Mouse (Mus musculus): ENCODE results near the gene Heatr6. TPM values are rescaled to one million over a fixed set of nuclear protein-coding genes. Genes with fewer than 3 reads are reported as not detected.
A peak's percentile ranks its signal among the peaks of the same experiment; 100 is the strongest.

Gene Heatr6
- total and polyA plus RNA-seq, 3 experiments, result 17.4 to 24.4 (median 17.6) TPM

GRCm38 (mm10) chr11:83741841-83742240 lies 11.7 kb upstream of the Heatr6 start:
- Histone ChIP-seq H3K4me3 (replicated peaks in 1 of 3; ENCODE audit: low read depth in 2 of 3, low read length in 2 of 3, poor library complexity in 1 of 3) (no peak overlapping the region), H3K4me1 (ENCODE audit: control insufficient read depth in 1 of 2, insufficient read depth in 2 of 2) (peaks cover 43 to 75% of the 10 kb centered on the region in 2 experiments), H3K4me2 (ENCODE audit: insufficient read depth, low read depth, poor library complexity, severe bottlenecking) (no peak overlapping the region), H3K36me3 (replicated peaks in 1 of 2; ENCODE audit: control insufficient read depth in 1 of 2, insufficient read depth in 1 of 2, low read length in 1 of 2) (no peaks in the 10 kb centered on the region), H3K79me2 (replicated peaks; ENCODE audit: control insufficient read depth, extremely low read depth, insufficient read depth, poor library complexity, severe bottlenecking) (no peaks in the 10 kb centered on the region), H3K9ac (ENCODE audit: insufficient read depth, low read depth) (no peak overlapping the region), H3K27ac (ENCODE audit: insufficient read depth, low read depth) (no peak overlapping the region), H3K27me3 (replicated peaks) (peaks cover 19% of the 10 kb centered on the region), H3K9me3 (replicated peaks; ENCODE audit: low read length) (no peaks in the 10 kb centered on the region)
- DNase-seq (ENCODE audit: extremely low read depth), result no peak
- no peak for TF ChIP-seq TCF12 (IDR thresholded peaks at IDR 0.05; ENCODE audit: low read depth, low read length)
- TF ChIP-seq JUN (IDR thresholded peaks at IDR 0.05; ENCODE audit: insufficient read depth, low read depth, low read length), result no peak
- TF ChIP-seq USF1 (IDR thresholded peaks at IDR 0.05; ENCODE audit: low read depth, low read length), result no peak
- no peak for TF ChIP-seq IRF4 (IDR thresholded peaks at IDR 0.05; ENCODE audit: low read depth, low read length)
- no peak for TF ChIP-seq ZMIZ1 (IDR thresholded peaks at IDR 0.05; ENCODE audit: low read depth, low read length)
- no peak for TF ChIP-seq ZKSCAN1 (IDR thresholded peaks at IDR 0.05; ENCODE audit: borderline replicate concordance, low read depth, low read length)
- TF ChIP-seq POLR2AphosphoS2 (IDR thresholded peaks at IDR 0.05; ENCODE audit: low read depth, low read length), result no peak
- TF ChIP-seq ETS1 (conservative IDR thresholded peaks at IDR 0.05; ENCODE audit: low read depth, low read length), result no peak
- TF ChIP-seq TBP (conservative IDR thresholded peaks at IDR 0.05; ENCODE audit: low read depth, low read length), result no peak
- no peak for TF ChIP-seq CHD1 (IDR thresholded peaks at IDR 0.05; ENCODE audit: low read depth, low read length)
- TF ChIP-seq NELFE (IDR thresholded peaks at IDR 0.05; ENCODE audit: low read depth, low read length), result no peak
- no peak for TF ChIP-seq SMC3 (IDR thresholded peaks at IDR 0.05; ENCODE audit: low read depth, low read length)
- TF ChIP-seq RCOR1 (conservative IDR thresholded peaks at IDR 0.05; ENCODE audit: low read depth, low read length), result no peak
- no peak for TF ChIP-seq JUND (conservative IDR thresholded peaks at IDR 0.05; ENCODE audit: low read depth, low read length)
- TF ChIP-seq MEF2A (IDR thresholded peaks at IDR 0.05; ENCODE audit: borderline replicate concordance, low read depth, low read length), result no peak
- in situ Hi-C loops (cut with MboI; ENCODE audit: low pct_ligation_motif_present, low pct_unique_long_range_greater_than_20kb, low sequenced_read_pairs) (loop anchor here (10.0 kb wide), 1 partner anchor 177 kb away; no protein-coding TSS in a partner anchor), dilution Hi-C loops (cut with MboI; ENCODE audit: extremely low pct_ligation_motif_present, extremely low pct_unique_long_range_greater_than_20kb, low sequenced_read_pairs) (no loop called here)

- Histone ChIP-seq H3K36me3 (replicated peaks in 1 of 2; ENCODE audit: control insufficient read depth in 1 of 2, insufficient read depth in 1 of 2, low read length in 1 of 2) (no peaks in the 10 kb centered on the region), H3K27me3 (replicated peaks) (peaks cover 20% of the 10 kb centered on the region), H3K4me3 (replicated peaks in 1 of 3; ENCODE audit: low read depth in 2 of 3, low read length in 2 of 3, poor library complexity in 1 of 3) (peak overlapping the region in 1 of 3 experiments; percentile 6), H3K79me2 (replicated peaks; ENCODE audit: control insufficient read depth, extremely low read depth, insufficient read depth, poor library complexity, severe bottlenecking) (no peaks in the 10 kb centered on the region), H3K9me3 (replicated peaks; ENCODE audit: low read length) (no peaks in the 10 kb centered on the region), H3K4me1 (ENCODE audit: control insufficient read depth in 1 of 2, insufficient read depth in 2 of 2) (peaks cover 41 to 76% of the 10 kb centered on the region in 2 experiments), H3K4me2 (ENCODE audit: insufficient read depth, low read depth, poor library complexity, severe bottlenecking) (no peak overlapping the region), H3K9ac (ENCODE audit: insufficient read depth, low read depth) (no peak overlapping the region), H3K27ac (ENCODE audit: insufficient read depth, low read depth) (no peak overlapping the region)
- dilution Hi-C loops (cut with MboI; ENCODE audit: extremely low pct_ligation_motif_present, extremely low pct_unique_long_range_greater_than_20kb, low sequenced_read_pairs) (no loop called here), in situ Hi-C loops (cut with MboI; ENCODE audit: low pct_ligation_motif_present, low pct_unique_long_range_greater_than_20kb, low sequenced_read_pairs) (loop anchor here (10.0 kb wide), 1 partner anchor 178 kb away; no protein-coding TSS in a partner anchor)
- no peak for DNase-seq (ENCODE audit: extremely low read depth)
- TF ChIP-seq BHLHE40 (IDR thresholded peaks at IDR 0.05; ENCODE audit: low read depth, low read length) (peak; percentile 98), ETS1 (conservative IDR thresholded peaks at IDR 0.05; ENCODE audit: low read depth, low read length) (peak; percentile 62; the same call in 1 of the 2 replicates), HCFC1 (IDR thresholded peaks at IDR 0.05; ENCODE audit: low read depth, low read length) (no peak)
These were observed 10.7 kb upstream of the Heatr6 start for GRCm38 (mm10) chr11:83742731-83743355.
